Mouse (Mus musculus): ENCODE measurements around the gene Cfap100.

The Cfap100 gene

DNA sequence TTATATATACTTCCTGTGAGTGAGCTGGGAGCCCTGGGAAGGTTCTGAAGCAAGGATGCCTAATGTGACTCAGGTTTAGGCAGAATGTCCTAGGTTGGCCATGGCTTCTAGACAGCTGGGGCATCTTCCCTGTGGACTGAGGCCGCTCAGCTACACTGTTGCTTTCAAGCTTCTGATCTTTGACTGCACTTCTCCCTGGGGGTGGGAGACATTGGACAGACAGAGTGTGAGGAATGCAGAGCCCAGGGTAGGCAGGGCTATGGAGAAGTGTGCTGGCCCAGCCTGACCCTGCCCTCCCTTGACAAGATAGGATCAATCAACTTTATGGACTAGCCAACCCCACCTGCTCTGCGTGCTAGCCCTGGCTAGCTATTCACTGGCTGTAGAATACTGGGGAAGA is 32.6 kb upstream of the Cfap100 start:
- DNase-seq (ENCODE audit: extremely low spot score, low read depth, low spot score): no peak

DNA sequence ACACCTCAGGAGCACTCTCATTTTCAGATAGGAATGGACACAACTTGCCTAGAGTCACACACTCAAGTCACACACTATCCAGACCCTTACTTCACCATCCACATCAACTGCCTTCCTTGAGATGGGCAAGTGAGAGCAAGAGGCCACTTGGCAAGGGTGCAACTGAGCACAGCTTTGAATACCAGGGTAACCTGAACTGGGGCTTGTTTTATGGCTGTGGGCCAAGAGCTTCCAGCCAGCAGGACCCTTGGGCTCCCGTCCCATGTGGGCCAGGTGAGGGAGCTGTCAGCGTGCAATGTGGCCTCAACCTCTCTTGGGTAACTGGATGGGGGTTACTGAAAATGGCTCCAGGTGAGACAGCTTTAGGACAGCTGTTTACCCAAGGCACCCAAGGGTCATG is 28.8 kb upstream of the Cfap100 start:
- DNase-seq (ENCODE audit: extremely low spot score, low read depth, low spot score): no peak

DNA sequence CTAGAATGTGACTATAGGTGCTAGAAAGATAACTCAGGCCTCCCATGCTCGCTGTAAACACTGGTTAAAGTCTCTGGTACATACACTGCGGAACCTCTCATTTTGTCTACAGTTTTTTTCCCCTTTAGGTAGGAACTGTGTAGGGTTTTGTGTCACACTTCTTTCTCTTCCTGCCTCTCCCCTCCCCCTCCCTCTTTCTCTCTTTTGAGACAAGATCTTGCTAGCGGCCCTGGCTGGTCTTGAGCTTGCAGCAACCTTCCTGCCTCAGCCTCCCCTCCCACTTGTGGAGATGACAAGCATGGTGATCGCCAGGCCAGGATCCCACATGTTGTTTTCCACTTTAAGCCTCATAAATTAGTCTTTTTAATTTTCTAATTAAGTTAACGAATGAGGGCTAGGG is 25.2 kb upstream of the Cfap100 start:
- no peak for DNase-seq (ENCODE audit: extremely low spot score, low read depth, low spot score)

DNA sequence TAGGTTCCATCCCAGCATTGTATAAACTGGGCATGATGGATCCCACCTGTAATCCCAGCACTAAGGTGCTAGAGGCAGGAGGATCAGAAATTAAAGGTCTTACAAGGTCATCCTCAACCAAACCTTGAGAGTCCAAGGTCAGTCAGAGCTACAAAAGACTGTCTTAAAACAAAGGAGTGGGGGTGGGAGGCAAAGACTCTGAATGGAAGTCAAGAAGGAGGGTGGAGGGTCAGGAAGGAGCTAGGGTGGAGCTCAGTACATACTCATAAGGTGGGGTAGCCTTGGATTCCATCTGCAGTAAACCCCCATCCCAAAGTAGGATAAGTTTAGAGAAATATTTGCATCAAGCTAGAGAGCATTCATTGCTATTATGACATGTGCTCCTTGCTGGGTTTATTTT is 24.0 kb upstream of the Cfap100 start:
- DNase-seq (ENCODE audit: extremely low spot score, low read depth, low spot score): no peak

GRCm38 (mm10) chr6:90451512-90451911 is 22.9 kb upstream of the Cfap100 start:
- DNase-seq (ENCODE audit: extremely low spot score, low read depth, low spot score): no peak

DNA sequence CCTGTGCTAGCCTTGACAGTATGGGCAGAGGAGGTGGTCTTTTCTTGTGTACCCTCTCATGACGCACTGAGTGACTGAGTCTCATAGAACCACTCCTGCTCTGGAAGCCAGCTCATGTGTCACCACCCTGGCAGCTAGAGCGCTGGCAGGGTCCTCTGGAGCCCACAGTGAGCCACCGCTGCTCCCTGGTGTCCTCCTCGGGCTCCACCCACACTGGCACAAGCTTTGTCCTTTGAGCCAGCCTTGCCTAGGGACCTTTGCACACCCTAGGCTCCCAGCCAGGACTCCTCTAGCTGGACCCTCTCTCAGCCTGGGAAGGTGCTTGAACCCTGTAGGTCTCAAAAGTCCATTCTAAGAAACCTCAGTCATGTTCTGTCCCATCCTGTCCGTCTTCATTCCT is 22.1 kb upstream of the Cfap100 start:
- DNase-seq (ENCODE audit: extremely low spot score, low read depth, low spot score): no peak

DNA sequence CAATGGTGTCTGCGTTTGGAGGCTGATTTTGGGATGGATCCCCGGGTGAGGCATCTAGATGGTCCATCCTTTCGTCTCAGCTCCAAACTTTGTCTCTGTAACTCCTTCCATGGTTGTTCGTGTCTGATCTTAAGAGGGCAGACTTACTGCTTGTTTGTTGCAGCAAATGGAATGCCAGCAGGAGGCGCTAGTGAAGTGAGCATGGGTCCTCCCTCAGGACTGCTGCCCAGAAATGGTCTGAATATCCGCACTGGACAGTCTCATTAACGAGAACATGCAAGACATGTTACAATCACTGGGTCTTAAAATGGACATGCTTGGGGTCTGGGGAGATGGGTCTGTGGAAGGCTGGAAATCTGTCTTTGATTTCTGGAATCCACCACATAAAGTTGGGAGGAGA is 21.6 kb upstream of the Cfap100 start:
- no peak for DNase-seq (ENCODE audit: extremely low spot score, low read depth, low spot score)

- DNase-seq (ENCODE audit: extremely low spot score, low read depth, low spot score): no peak
Observed at GRCm38 (mm10) chr6:90446883-90447282, 18.3 kb upstream of the Cfap100 start.

DNA sequence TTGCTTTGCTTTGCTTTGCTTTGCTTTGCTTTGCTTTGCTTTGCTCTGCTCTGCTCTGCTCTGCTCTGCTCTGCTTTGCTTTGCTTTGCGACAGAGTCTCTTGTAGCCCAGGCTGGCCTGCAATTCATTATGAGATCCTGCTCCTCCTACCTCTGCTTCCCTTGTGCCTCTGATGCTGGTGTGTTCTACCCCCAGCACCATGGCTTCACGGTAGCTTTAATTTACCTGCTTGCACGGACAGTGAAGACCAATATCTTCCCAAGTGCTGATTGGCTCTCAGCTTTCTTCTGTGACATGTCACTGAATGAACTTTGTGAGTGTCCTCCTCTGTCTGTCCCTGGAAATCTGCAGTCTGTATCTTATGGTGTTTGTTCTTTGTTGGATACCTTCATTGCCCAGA is 8.4 kb upstream of the Cfap100 start:
- DNase-seq (ENCODE audit: extremely low spot score, low read depth, low spot score): no peak

DNA sequence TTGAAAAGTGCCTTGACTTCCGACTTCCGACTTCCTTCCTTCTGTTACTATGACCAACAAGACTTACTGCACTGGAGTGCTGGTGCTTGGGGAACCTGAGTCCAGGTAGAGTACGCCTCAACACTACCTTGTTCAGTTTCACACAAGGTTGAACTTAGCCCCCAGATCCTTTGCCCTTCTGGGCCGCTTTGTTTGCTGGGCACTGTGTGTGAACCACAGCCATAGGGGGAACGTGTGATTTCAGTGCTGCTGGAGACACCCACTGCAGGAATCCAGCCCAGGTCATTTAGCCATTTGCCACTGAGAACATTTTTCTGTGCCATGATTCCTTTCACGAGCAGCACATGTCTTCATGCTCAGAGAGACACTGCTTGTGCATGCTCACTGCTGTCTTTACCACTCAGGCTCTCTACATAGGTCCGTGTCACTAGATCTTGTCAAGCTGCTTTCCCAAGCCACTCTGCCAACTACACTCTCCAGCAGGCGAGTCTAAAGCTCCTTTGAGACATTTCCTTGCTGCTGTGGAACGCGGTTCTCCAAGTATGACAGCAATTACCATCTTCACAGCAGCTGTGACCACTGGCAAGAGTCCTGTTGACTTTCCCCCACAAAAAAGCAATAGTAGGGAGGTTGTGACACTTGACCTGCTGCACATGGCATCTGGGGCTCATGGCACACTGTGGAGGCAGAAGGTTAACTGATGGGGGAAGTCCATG is 7.8 kb upstream of the Cfap100 start:
- DNase-seq (ENCODE audit: extremely low spot score, low read depth, low spot score): no peak

DNA sequence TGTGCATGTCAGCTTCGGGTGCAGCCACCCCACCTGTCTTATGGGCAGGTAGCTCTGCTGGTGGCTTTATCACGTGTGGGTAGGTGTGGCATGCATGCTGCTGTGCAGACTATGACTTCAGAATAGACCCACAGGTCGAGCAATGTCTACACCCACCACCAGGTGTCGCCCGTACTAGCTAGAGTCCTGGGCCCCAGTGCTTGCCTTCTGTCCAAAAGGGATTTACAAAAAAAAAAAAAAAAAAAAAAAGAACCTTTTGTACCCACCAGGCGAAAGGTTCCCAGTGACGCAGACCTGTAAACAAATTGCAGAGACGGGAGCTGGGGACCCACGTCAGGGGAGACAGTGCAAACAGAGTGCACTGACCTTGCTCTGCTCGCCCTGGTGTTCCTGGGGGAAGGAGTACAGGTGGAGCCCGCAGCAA is 6.6 kb upstream of the Cfap100 start:
- DNase-seq (ENCODE audit: extremely low spot score, low read depth, low spot score): peak; percentile 37

GRCm38 (mm10) chr6:90434687-90435086 is 6.1 kb upstream of the Cfap100 start:
- DNase-seq (ENCODE audit: extremely low spot score, low read depth, low spot score): no peak

DNA sequence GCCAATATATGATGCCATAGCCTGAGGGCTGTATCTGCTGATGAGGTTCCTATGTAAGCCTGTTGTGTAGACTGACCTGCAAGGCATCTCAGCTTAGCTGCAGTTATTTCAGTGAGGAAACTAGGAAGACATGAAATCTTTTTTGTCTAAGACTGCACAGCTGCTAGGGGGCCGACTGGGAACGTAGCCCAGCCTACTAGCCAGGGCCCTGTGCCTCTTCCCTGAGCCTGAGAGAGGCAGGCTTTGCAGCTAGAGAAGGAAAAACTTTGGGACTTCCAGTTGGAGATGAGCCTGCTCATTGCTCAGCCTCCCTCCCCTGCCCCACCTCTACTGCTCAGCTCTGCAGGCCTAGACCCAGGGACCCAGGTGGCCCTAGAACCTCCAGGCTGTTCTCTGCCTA is 2.9 kb upstream of the Cfap100 start:
- DNase-seq (ENCODE audit: extremely low spot score, low read depth, low spot score): no peak

DNA sequence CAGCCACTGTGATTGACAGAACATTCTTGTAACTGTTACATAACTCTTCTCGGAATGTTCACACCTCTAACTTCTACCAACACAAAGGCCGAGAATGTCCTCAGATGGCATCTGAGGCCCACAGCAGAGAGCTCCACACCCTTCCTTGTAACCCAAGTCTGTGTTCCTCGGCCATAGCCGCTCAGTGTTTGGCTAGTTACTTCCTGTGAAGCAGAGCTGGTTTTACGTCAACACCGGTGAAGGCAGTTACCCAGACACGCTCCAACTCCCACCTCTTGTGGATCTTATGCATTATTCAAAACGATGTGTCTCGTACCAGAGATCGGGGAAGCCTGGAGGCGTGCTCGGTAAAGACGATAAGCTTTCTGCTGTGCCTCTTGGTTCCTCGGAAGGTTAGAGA is 1.3 kb upstream of the Cfap100 start:
- no peak for DNase-seq (ENCODE audit: extremely low spot score, low read depth, low spot score)

- DNase-seq (ENCODE audit: extremely low spot score, low read depth, low spot score): no peak
Observed at GRCm38 (mm10) chr6:90426003-90426402, 2.6 kb downstream of the Cfap100 start.

- DNase-seq (ENCODE audit: extremely low spot score, low read depth, low spot score): no peak
Observed at GRCm38 (mm10) chr6:90425361-90425760, 3.2 kb downstream of the Cfap100 start.

GRCm38 (mm10) chr6:90422565-90422964 is 6.0 kb downstream of the Cfap100 start:
- DNase-seq (ENCODE audit: extremely low spot score, low read depth, low spot score): peak; percentile 61

GRCm38 (mm10) chr6:90411926-90412325 is 16.7 kb downstream of the Cfap100 start:
- no peak for DNase-seq (ENCODE audit: extremely low spot score, low read depth, low spot score)

GRCm38 (mm10) chr6:90410972-90411371 is 17.6 kb downstream of the Cfap100 start:
- no peak for DNase-seq (ENCODE audit: extremely low spot score, low read depth, low spot score)

DNA sequence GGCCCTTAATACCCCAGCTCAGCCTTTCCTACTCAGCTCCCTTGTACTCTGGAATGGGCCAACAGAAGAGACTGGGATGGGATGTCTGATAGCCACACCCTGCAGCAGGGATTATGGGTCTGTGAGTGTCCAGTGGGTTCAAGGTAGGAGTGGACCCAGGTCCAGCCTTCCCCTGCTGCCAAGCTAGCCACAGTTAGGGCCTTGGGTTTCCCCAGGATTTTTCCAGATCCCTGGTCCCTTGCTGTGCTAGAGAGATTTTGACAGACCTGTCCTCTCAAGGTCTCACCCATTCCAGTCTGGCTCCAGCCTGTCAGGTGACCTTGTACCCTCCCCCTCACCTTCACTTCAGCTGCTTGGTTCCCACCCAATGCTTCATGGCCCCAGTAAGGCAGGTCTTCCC is 20.0 kb downstream of the Cfap100 start:
- no peak for DNase-seq (ENCODE audit: extremely low spot score, low read depth, low spot score)

DNA sequence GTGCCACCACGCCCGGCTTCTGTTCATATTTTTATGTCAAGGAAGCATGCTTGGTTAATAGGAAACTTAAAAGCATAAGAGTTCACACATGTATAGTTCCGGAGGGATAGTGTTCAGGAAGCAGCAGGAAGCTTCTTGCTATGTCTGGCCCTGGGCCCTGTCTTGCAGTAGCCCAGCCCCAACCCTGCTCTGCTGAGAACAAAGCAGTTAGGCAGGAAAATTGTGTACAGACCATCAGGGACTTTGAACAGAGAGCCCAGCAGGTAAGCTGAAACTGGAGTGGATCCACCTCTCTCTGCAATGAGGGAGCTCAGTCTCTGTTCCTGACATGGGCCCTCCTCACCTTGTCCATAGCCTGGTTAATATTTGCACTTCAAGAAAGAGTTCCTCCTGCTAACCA is 31.3 kb downstream of the Cfap100 start:
- DNase-seq (ENCODE audit: extremely low spot score, low read depth, low spot score): no peak

- no peak for DNase-seq (ENCODE audit: extremely low spot score, low read depth, low spot score)
Observed at GRCm38 (mm10) chr6:90395751-90396150, 32.8 kb downstream of the Cfap100 start.

- DNase-seq (ENCODE audit: extremely low spot score, low read depth, low spot score): no peak
Observed at GRCm38 (mm10) chr6:90393948-90394347, 34.6 kb downstream of the Cfap100 start.

Measured in hindlimb bud, embryonic 11.5 days (tissue).